Mouse (Mus musculus) pancreas, adult 10 weeks (tissue): ENCODE measurements around the gene 1700012A03Rik. TPM values are rescaled to one million over a fixed set of nuclear protein-coding genes. Genes with fewer than 3 reads are reported as not detected.

Experiments
- polyA plus RNA-seq: library from polyadenylated mRNA; stranded (reverse); fragments of 350-450 nt; fragmentation: Illumina TruSeq; extraction: RNeasy Lipid Tissue Mini Kit (QIAGEN cat#74804); gene quantifications from one replicate; pipeline ENCODE4 v1.2.3, GENCODE M21; 2015; ENCODE audit warnings: low read depth, low replicate concordance; ENCODE audit not compliant: insufficient read depth

Gene 1700012A03Rik
- polyA plus RNA-seq: not detected

GRCm38 (mm10) chr6:32049951-32050345, at the start of gene 1700012A03Rik:
TSS of gene 1700012A03Rik (plus strand) at chr6:32050246.

